Mouse (Mus musculus): ENCODE measurements around the gene Gdap2.

- TF ChIP-seq CTCF (IDR thresholded peaks at IDR 0.05; ENCODE audit: low read depth): no peak
- TF ChIP-seq EP300 (optimal IDR thresholded peaks at IDR 0.05): no peak
Measured at GRCm38 (mm10) chr3:100164991-100165390, 2.8 kb downstream of the Gdap2 start.
